Mouse (Mus musculus): ENCODE data around the gene Prnd. TPM values are rescaled to one million over a fixed set of nuclear protein-coding genes. Genes with fewer than 3 reads are reported as not detected.

The Prnd gene
- total and polyA plus RNA-seq, 3 experiments, result 0.76 to 11.4 (median 5.6) TPM

DNA sequence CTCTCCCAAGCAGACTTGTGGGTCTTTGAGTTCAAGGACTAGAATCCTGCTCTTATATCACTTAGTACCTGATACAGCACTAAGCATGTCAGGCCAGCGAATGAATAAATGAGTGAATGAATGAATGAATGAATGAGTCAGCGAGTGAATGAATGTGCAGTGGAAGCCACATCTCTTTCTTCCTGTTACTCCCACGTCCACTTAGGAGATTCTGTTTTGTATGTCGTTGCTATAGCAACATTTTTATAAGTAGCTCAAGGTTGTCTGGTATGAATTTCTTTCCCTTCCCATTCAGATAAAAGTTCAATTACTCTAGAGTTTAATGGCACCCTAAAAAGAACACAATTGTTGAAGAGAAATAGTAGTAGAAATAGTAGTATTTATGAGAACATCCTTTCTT lies 20.4 kb downstream of the Prnd start:
- H3K4me3 ChIP-seq (replicated peaks in 1 of 3; ENCODE audit: low read depth in 2 of 3, low read length in 2 of 3, poor library complexity in 1 of 3), result no peak overlapping the region
- no peak overlapping the region for H3K4me2 ChIP-seq (ENCODE audit: insufficient read depth, low read depth, poor library complexity, severe bottlenecking)
- in situ Hi-C loops (cut with MboI; ENCODE audit: low pct_ligation_motif_present, low pct_unique_long_range_greater_than_20kb, low sequenced_read_pairs), result loop anchor here (25.0 kb wide), 1 partner anchor 516 kb away; no protein-coding TSS in a partner anchor
- TF ChIP-seq ETS1 (conservative IDR thresholded peaks at IDR 0.05; ENCODE audit: low read depth, low read length), result no peak
- TF ChIP-seq PAX5 (IDR thresholded peaks at IDR 0.05; ENCODE audit: low read length), result no peak
- TF ChIP-seq NRF1 (IDR thresholded peaks at IDR 0.05; ENCODE audit: low read depth, low read length), result no peak
- TF ChIP-seq JUND (conservative IDR thresholded peaks at IDR 0.05; ENCODE audit: low read depth, low read length), result no peak
- no peak for TF ChIP-seq UBTF (IDR thresholded peaks at IDR 0.05; ENCODE audit: low read depth, low read length)
- no peak for TF ChIP-seq EP300 (IDR thresholded peaks at IDR 0.05; ENCODE audit: low read length)
- TF ChIP-seq HCFC1 (IDR thresholded peaks at IDR 0.05; ENCODE audit: low read depth, low read length), result no peak
- TF ChIP-seq CTCF (conservative IDR thresholded peaks at IDR 0.05 in 1 of 2, IDR thresholded peaks at IDR 0.05 in 1 of 2; ENCODE audit: low read depth in 2 of 2, low read length in 2 of 2), result no peak
- no peak for TF ChIP-seq ZC3H11A (IDR thresholded peaks at IDR 0.05; ENCODE audit: low read depth, low read length)
- TF ChIP-seq RAD21 (IDR thresholded peaks at IDR 0.05; ENCODE audit: low read depth, low read length), result no peak
- TF ChIP-seq CHD1 (IDR thresholded peaks at IDR 0.05; ENCODE audit: low read depth, low read length), result no peak
- no peak for DNase-seq (ENCODE audit: extremely low read depth)
- no peaks in the 10 kb centered on the region for H3K27me3 ChIP-seq (replicated peaks)
- H3K36me3 ChIP-seq (replicated peaks in 1 of 2; ENCODE audit: control insufficient read depth in 1 of 2, insufficient read depth in 1 of 2, low read length in 1 of 2), result no peaks in the 10 kb centered on the region
- no peaks in the 10 kb centered on the region for H3K79me2 ChIP-seq (replicated peaks; ENCODE audit: control insufficient read depth, extremely low read depth, insufficient read depth, poor library complexity, severe bottlenecking)
- no peak overlapping the region for H3K9ac ChIP-seq (ENCODE audit: insufficient read depth, low read depth)
- peaks cover 0 to 8% of the 10 kb centered on the region in 2 experiments; a peak in 1 of 4 replicates for H3K4me1 ChIP-seq (ENCODE audit: control insufficient read depth in 1 of 2, insufficient read depth in 2 of 2)
- dilution Hi-C loops (cut with MboI; ENCODE audit: extremely low pct_ligation_motif_present, extremely low pct_unique_long_range_greater_than_20kb, low sequenced_read_pairs), result no loop called here
- H3K9me3 ChIP-seq (replicated peaks; ENCODE audit: low read length), result no peaks in the 10 kb centered on the region
- H3K27ac ChIP-seq (ENCODE audit: insufficient read depth, low read depth), result no peak overlapping the region

DNA sequence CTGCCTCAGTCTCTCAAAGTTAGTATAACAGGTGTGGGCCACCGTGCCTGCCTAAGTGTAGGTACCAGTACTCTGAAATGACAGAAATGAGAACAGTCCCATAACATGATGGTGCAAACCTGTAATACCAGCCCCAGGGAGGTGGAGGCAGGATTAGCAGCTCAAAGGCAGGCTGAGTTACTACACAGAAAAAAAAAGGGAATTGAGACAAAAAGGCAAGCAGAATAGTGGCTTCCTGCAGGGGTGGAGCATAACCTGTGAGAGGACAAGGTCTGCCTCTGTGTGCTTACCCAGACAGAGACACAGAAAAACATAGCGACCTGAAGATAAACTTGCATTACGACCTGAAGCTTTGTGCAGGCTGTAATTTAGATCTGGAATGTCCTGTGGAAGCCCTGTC lies 26.0 kb downstream of the Prnd start:
- in situ Hi-C loops (cut with MboI; ENCODE audit: low pct_ligation_motif_present, low pct_unique_long_range_greater_than_20kb, low sequenced_read_pairs) (no loop called here), dilution Hi-C loops (cut with MboI; ENCODE audit: extremely low pct_ligation_motif_present, extremely low pct_unique_long_range_greater_than_20kb, low sequenced_read_pairs) (no loop called here)
- DNase-seq (ENCODE audit: extremely low read depth), result peak; percentile 49
- Histone ChIP-seq H3K9me3 (replicated peaks; ENCODE audit: low read length) (peaks cover 10% of the 10 kb centered on the region), H3K79me2 (replicated peaks; ENCODE audit: control insufficient read depth, extremely low read depth, insufficient read depth, poor library complexity, severe bottlenecking) (no peaks in the 10 kb centered on the region), H3K9ac (ENCODE audit: insufficient read depth, low read depth) (no peak overlapping the region), H3K27me3 (replicated peaks) (no peaks in the 10 kb centered on the region), H3K4me3 (replicated peaks in 1 of 3; ENCODE audit: low read depth in 2 of 3, low read length in 2 of 3, poor library complexity in 1 of 3) (no peak overlapping the region), H3K4me2 (ENCODE audit: insufficient read depth, low read depth, poor library complexity, severe bottlenecking) (no peak overlapping the region), H3K4me1 (ENCODE audit: control insufficient read depth in 1 of 2, insufficient read depth in 2 of 2) (peaks cover 0 to 26% of the 10 kb centered on the region in 2 experiments; a peak in 2 of 4 replicates), H3K27ac (ENCODE audit: insufficient read depth, low read depth) (no peak overlapping the region), H3K36me3 (replicated peaks in 1 of 2; ENCODE audit: control insufficient read depth in 1 of 2, insufficient read depth in 1 of 2, low read length in 1 of 2) (no peaks in the 10 kb centered on the region)
- TF ChIP-seq ZNF384 (IDR thresholded peaks at IDR 0.05; ENCODE audit: low read depth, low read length), result 0 out of 2 replicates have a peak, but pooled peaks have one; percentile 24
- TF ChIP-seq SIN3A (IDR thresholded peaks at IDR 0.05; ENCODE audit: low read length), result no peak
- TF ChIP-seq MXI1 (IDR thresholded peaks at IDR 0.05; ENCODE audit: low read depth, low read length), result no peak
- no peak for TF ChIP-seq MAFK (IDR thresholded peaks at IDR 0.05; ENCODE audit: insufficient replicate concordance, low read length)
- no peak for TF ChIP-seq ETS1 (conservative IDR thresholded peaks at IDR 0.05; ENCODE audit: low read depth, low read length)

Measured in CH12.LX (cell line).